Mouse (Mus musculus): Measurements from ENCODE around the gene Hist2h2ac. TPM values are rescaled to one million over a fixed set of nuclear protein-coding genes. Genes with fewer than 3 reads are reported as not detected.
"Not testable (repeated sequence)": the region's sequence is repeated elsewhere in the genome, so short reads cannot be mapped to it uniquely, and the experiment has no call there.

The Hist2h2ac gene
- total RNA-seq, 2 experiments from 2014 or later: 21.9 to 28.0 TPM

- H3K4me3 ChIP-seq: no peak overlapping the region
- H3K27ac ChIP-seq: no peak overlapping the region
- DNase-seq (ENCODE audit: low spot score in 2 of 2): no peak
- TF ChIP-seq CTCF (conservative IDR thresholded peaks at IDR 0.05): no peak
Measured at GRCm38 (mm10) chr3:96175251-96175650, 45.4 kb downstream of the Hist2h2ac start.

DNA sequence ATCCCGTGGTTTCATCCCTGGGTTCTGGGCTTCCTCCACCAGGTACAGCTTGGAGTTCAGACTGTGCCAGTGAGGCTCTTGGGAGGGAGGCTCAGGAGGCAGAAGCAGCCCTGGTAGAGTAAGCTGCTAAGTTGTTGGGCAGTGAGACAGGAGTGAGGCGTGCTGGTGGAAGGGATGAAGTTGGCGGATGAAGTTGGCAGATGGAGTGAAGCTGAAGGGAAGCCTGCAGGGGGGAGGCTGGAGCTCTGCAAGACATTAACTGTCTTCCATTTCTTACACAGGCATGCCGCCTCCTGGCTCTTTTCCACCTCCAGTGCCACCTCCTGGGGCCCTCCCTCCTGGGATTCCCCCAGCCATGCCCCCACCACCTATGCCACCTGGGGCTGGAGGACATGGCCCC is 46.6 kb downstream of the Hist2h2ac start:
- not testable (repeated sequence) for DNase-seq (ENCODE audit: low spot score in 2 of 2); H3K27ac ChIP-seq; H3K4me3 ChIP-seq

DNA sequence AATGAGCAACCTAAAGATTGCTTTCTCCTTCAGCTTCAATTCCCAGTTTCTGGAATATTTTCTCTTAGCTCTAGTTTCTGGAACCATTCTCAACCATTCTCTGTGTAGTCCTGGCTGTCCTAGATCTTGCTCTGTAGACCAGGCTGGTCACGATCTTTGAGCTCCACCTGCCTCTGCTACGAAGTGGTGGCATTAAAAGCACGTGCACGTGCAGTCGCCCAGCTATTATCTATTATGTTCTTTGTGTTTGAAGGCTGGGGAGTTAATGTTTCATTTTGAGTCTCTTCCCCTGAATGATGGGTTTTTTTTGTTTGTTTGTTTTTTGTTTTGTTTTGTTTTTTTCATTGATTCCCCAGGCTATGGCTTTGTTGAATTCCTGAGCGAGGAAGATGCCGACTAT is 47.5 kb downstream of the Hist2h2ac start:
- DNase-seq (ENCODE audit: low spot score in 2 of 2): no peak

GRCm38 (mm10) chr3:96172197-96173178 is 48.2 kb downstream of the Hist2h2ac start, which contains the start of gene Sf3b4:
Sf3b4 (plus strand) TSS chr3:96172332.
- peak; percentile 82 to 83 for DNase-seq (ENCODE audit: low spot score in 2 of 2)
- no peak for TF ChIP-seq CTCF (conservative IDR thresholded peaks at IDR 0.05)
- Histone ChIP-seq H3K4me3 (peak within 1 kb of the TSS; percentile 98), H3K27ac (peak within 1 kb of the TSS; percentile 98)

More for the DNA sequence above, 47.5 kb downstream of the Hist2h2ac start:
- Histone ChIP-seq H3K27ac (peak overlapping the region; percentile 98; the same call in 1 of the 2 replicates), H3K4me3 (peak overlapping the region; percentile 98)
- TF ChIP-seq CTCF (conservative IDR thresholded peaks at IDR 0.05): no peak

GRCm38 (mm10) chr3:96171583-96172196 is 49.0 kb downstream of the Hist2h2ac start:
- no peak for TF ChIP-seq CTCF (conservative IDR thresholded peaks at IDR 0.05)
- Histone ChIP-seq H3K4me3 (peak overlapping the region; percentile 98), H3K27ac (peak overlapping the region; percentile 98)
- DNase-seq (ENCODE audit: low spot score in 2 of 2): no peak

DNA sequence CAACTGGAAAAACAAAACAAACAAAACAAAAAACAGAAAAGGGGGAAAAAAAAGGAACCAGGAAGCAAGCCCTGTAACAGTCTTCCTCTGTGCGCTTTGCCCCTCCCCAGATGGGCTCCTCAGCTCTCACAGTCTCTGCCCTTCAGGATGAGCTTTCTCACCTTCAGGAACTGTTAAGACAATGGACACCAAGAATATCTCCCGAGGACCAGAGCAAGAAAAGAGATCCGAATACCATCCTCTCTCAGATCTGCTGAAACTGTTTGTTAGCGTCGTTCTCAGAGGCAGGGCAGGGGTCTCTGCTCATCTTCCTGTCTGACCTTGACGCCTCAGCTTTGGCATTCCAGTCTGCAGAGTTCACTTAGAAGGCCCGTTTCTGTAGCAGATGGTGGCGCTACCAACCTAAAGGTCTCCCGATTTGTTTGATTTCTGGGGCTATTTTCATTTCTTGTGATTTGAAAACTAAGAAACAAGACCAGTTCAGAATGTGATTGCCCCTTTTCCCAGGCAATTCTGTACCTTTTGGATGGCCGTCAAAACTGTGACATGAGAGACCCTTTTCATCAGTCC is 49.6 kb downstream of the Hist2h2ac start:
- H3K27ac ChIP-seq: peak overlapping the region; percentile 98
- DNase-seq (ENCODE audit: low spot score in 2 of 2): no peak
- H3K4me3 ChIP-seq: peak overlapping the region; percentile 98
- no peak for TF ChIP-seq CTCF (conservative IDR thresholded peaks at IDR 0.05)

Small RNA genes lying within 50 kb of the gene (microRNA-seq; reads per million reads assigned to microRNA genes)
- gene Gm44492: 0 to 0.64 reads per million in 2 experiments
- gene Gm47311: 0 reads per million in 2 experiments
- gene Gm47313: 0 reads per million in 2 experiments

Other genes with a start within 250 kb of the Hist2h2ac start
- gene Plekho1, start 224.9 kb downstream of the Hist2h2ac start, total RNA-seq (2021): 10 to 100 TPM; 39.3 to 44.1 TPM
- 10 to 100 TPM; 45.5 to 48.3 TPM for gene Vps45, start 162.4 kb downstream of the Hist2h2ac start, total RNA-seq (2021)
- 10 to 100 TPM; 30.1 to 33.4 TPM for gene Otud7b, start 116.4 kb downstream of the Hist2h2ac start, total RNA-seq (2021)
- gene Mtmr11, start 58.9 kb downstream of the Hist2h2ac start, total RNA-seq (2021): 1 to 10 TPM; 4.3 to 5.3 TPM
- 10 to 100 TPM; 50.1 to 50.2 TPM for gene Sf3b4, start 48.5 kb downstream of the Hist2h2ac start, total RNA-seq (2021)
- gene Sv2a, start 39.7 kb downstream of the Hist2h2ac start, total RNA-seq (2021): 100 to 1,000 TPM; 352 to 370 TPM
- 10 to 100 TPM; 16.2 to 16.7 TPM for gene Bola1, start 1.2 kb downstream of the Hist2h2ac start, total RNA-seq (2021)
- gene Hist2h2ab, start 1.0 kb downstream of the Hist2h2ac start, total RNA-seq (2021): 10 to 100 TPM in 1 of 2 experiments, 1 to 10 TPM in 1; 9.3 to 12.7 TPM
- 1 to 10 TPM; 7.6 to 7.9 TPM for gene Hist2h2be, start 239 bp upstream of the Hist2h2ac start, total RNA-seq (2021)
- gene Hist2h3c2, start 18.2 kb upstream of the Hist2h2ac start, total RNA-seq (2021): 10 to 100 TPM; 11.4 to 12.3 TPM
- gene Hist2h2aa2, start 19.4 kb upstream of the Hist2h2ac start, total RNA-seq (2021): 100 to 1,000 TPM; 208 to 213 TPM
- gene Hist2h2aa1, start 24.6 kb upstream of the Hist2h2ac start, total RNA-seq (2021): 10 to 100 TPM in 1 of 2 experiments, not detected in 1; 11.7 TPM
- not detected for gene Hist2h3c1, start 25.8 kb upstream of the Hist2h2ac start, total RNA-seq (2021)
- gene Hist2h4, start 42.4 kb upstream of the Hist2h2ac start, total RNA-seq (2021): 10 to 100 TPM; 29.6 to 29.9 TPM
- 10 to 100 TPM; 48.4 to 51.6 TPM for gene Hist2h3b, start 47.8 kb upstream of the Hist2h2ac start, total RNA-seq (2021)
- 100 to 1,000 TPM; 126 to 137 TPM for gene Hist2h2bb, start 48.9 kb upstream of the Hist2h2ac start, total RNA-seq (2021)
- gene Fcgr1, start 73.1 kb upstream of the Hist2h2ac start, total RNA-seq (2021): 1 to 10 TPM; 2.2 to 2.3 TPM
- gene BC107364, start 231.4 kb upstream of the Hist2h2ac start, total RNA-seq (2021): not detected

Measured in layer of hippocampus, adult 2 months (tissue).